Mouse (Mus musculus) MEL (cell line): ENCODE measurements around the gene Zfp217. TPM values are rescaled to one million over a fixed set of nuclear protein-coding genes. Genes with fewer than 3 reads are reported as not detected.

Experiments used
- DNase-seq: peaks from one replicate; pipeline ENCODE4 v3.0.0; 2011; ENCODE audit warnings: low read depth, low spot score
- H3K27ac ChIP-seq: 2 replicates; pipeline ENCODE4 v1.5.1; 2012; ENCODE audit warnings: low read depth, mild to moderate bottlenecking, control low read depth, low read length, moderate library complexity; ENCODE audit not compliant: control insufficient read depth
- H3K27me3 ChIP-seq, 2 experiments: fragments of 150-350 bp in 1 of 2; sonication (generic) in 1 of 2; 2 replicates each; pipeline ENCODE4 v1.6.1; 2012; ENCODE audit warnings: low read length in 2 of 2, mild to moderate bottlenecking in 2 of 2, improper control_type of control experiment in 1 of 2, moderate library complexity in 1 of 2; ENCODE audit not compliant: insufficient read depth in 2 of 2, control insufficient read depth in 1 of 2
- H3K36me3 ChIP-seq, 2 experiments: 2 replicates each; pipeline ENCODE4 v1.6.1; 2012 to 2014; ENCODE audit warnings: low read length in 2 of 2, improper control_type of control experiment in 1 of 2, inconsistent platforms in 1 of 2, mild to moderate bottlenecking in 1 of 2; ENCODE audit not compliant: insufficient read depth in 2 of 2, control insufficient read depth in 1 of 2
- H3K4me1 ChIP-seq, 2 experiments: fragments of 150-350 bp in 1 of 2; sonication (generic) in 1 of 2; 2 replicates each; pipeline ENCODE4 v1.6.1; 2012; ENCODE audit warnings: low read length in 2 of 2, improper control_type of control experiment in 1 of 2, mild to moderate bottlenecking in 1 of 2; ENCODE audit not compliant: insufficient read depth in 2 of 2, control insufficient read depth in 1 of 2
- H3K4me3 ChIP-seq, 2 experiments: fragments of 150-350 bp in 1 of 2; sonication (generic) in 1 of 2; 2 replicates each; pipeline ENCODE4 v1.5.1; 2012; ENCODE audit warnings: low read depth in 2 of 2, low read length in 2 of 2, mild to moderate bottlenecking in 2 of 2, moderate library complexity in 2 of 2, control low read depth in 1 of 2, improper control_type of control experiment in 1 of 2; ENCODE audit not compliant: control insufficient read depth in 1 of 2, insufficient read depth in 1 of 2
- H3K79me2 ChIP-seq: 2 replicates; pipeline ENCODE4 v1.6.1; 2012; ENCODE audit warnings: mild to moderate bottlenecking, low read length, moderate library complexity; ENCODE audit not compliant: control insufficient read depth, poor library complexity, insufficient read depth
- H3K9ac ChIP-seq: 2 replicates; pipeline ENCODE4 v1.6.1; 2012; ENCODE audit warnings: low read depth, mild to moderate bottlenecking, control low read depth, low read length, moderate library complexity; ENCODE audit not compliant: control insufficient read depth, poor library complexity, severe bottlenecking
- H3K9me3 ChIP-seq: fragments of 150-350 bp; sonication (generic); replicated peaks from 2 replicates; pipeline ENCODE4 v1.6.1; 2012; ENCODE audit warnings: mild to moderate bottlenecking, low read length, improper control_type of control experiment, moderate library complexity; ENCODE audit not compliant: insufficient read depth
- BHLHE40 ChIP-seq: IDR thresholded peaks from 2 replicates; pipeline ENCODE4 v1.6.1; 2012; ENCODE audit warnings: low read depth, mild to moderate bottlenecking, inconsistent platforms, low read length, improper control_type of control experiment, borderline replicate concordance
- CHD1 ChIP-seq: IDR thresholded peaks from 2 replicates; pipeline ENCODE4 v1.6.1; 2012; ENCODE audit warnings: low read depth, mild to moderate bottlenecking, inconsistent platforms, low read length, improper control_type of control experiment
- CHD2 ChIP-seq: IDR thresholded peaks from 2 replicates; pipeline ENCODE4 v1.6.1; 2011; ENCODE audit warnings: low read length, improper control_type of control experiment
- CTCF ChIP-seq, 3 experiments: IDR thresholded peaks in 2 of 3; conservative IDR thresholded peaks in 1 of 3; 2 replicates each; pipeline ENCODE4 v1.5.1; 2011 to 2012; ENCODE audit warnings: low read length in 3 of 3, low read depth in 2 of 3, mild to moderate bottlenecking in 2 of 3, improper control_type of control experiment in 1 of 3, inconsistent platforms in 1 of 3, mixed read lengths in 1 of 3, moderate library complexity in 1 of 3; ENCODE audit not compliant: control insufficient read depth in 1 of 3, insufficient read depth in 1 of 3, poor library complexity in 1 of 3, severe bottlenecking in 1 of 3
- E2F4 ChIP-seq: IDR thresholded peaks from 2 replicates; pipeline ENCODE4 v1.6.1; 2011; ENCODE audit warnings: low read depth, low read length, improper control_type of control experiment, borderline replicate concordance
- ELF1 ChIP-seq: IDR thresholded peaks from 2 replicates; pipeline ENCODE4 v1.6.1; 2014; ENCODE audit warnings: low read depth, mild to moderate bottlenecking, inconsistent platforms, low read length, improper control_type of control experiment, moderate library complexity
- EP300 ChIP-seq, 2 experiments: IDR thresholded peaks; 2 replicates each; pipeline ENCODE4 v1.6.1; 2011; ENCODE audit warnings: improper control_type of control experiment in 2 of 2, low read length in 2 of 2, low read depth in 1 of 2, mild to moderate bottlenecking in 1 of 2
- ETS1 ChIP-seq: IDR thresholded peaks from 2 replicates; pipeline ENCODE4 v1.6.1; 2012; ENCODE audit warnings: low read depth, mild to moderate bottlenecking, inconsistent platforms, low read length, improper control_type of control experiment, moderate library complexity
- GABPA ChIP-seq: IDR thresholded peaks from 2 replicates; pipeline ENCODE4 v1.6.1; 2012; ENCODE audit warnings: low read depth, mild to moderate bottlenecking, inconsistent platforms, low read length, improper control_type of control experiment, moderate library complexity
- GATA1 ChIP-seq: IDR thresholded peaks from 2 replicates; pipeline ENCODE4 v1.6.1; 2011; ENCODE audit warnings: low read depth, low read length, improper control_type of control experiment
- HCFC1 ChIP-seq: IDR thresholded peaks from 2 replicates; pipeline ENCODE4 v1.6.1; 2012; ENCODE audit warnings: low read depth, mild to moderate bottlenecking, inconsistent platforms, low read length, improper control_type of control experiment, moderate library complexity
- JUND ChIP-seq: IDR thresholded peaks from 2 replicates; pipeline ENCODE4 v1.6.1; 2011; ENCODE audit warnings: low read depth, mild to moderate bottlenecking, improper control_type of control experiment, low read length
- KAT2A ChIP-seq: conservative IDR thresholded peaks from 2 replicates; pipeline ENCODE4 v1.6.1; 2012; ENCODE audit warnings: low read depth, low read length, improper control_type of control experiment, inconsistent platforms
- MAFK ChIP-seq: IDR thresholded peaks from 2 replicates; pipeline ENCODE4 v1.6.1; 2011; ENCODE audit warnings: low read depth, mild to moderate bottlenecking, low read length, improper control_type of control experiment, borderline replicate concordance
- MAX ChIP-seq: IDR thresholded peaks from 2 replicates; pipeline ENCODE4 v1.6.1; 2011; ENCODE audit warnings: low read length, improper control_type of control experiment
- MEF2A ChIP-seq: IDR thresholded peaks from 2 replicates; pipeline ENCODE4 v1.6.1; 2014; ENCODE audit warnings: low read depth, mild to moderate bottlenecking, inconsistent platforms, low read length, improper control_type of control experiment; ENCODE audit not compliant: poor library complexity, insufficient replicate concordance, severe bottlenecking; ENCODE audit errors: extremely low read depth
- MXI1 ChIP-seq: IDR thresholded peaks from 2 replicates; pipeline ENCODE4 v1.6.1; 2011; ENCODE audit warnings: mild to moderate bottlenecking, low read depth, low read length, improper control_type of control experiment
- MYB ChIP-seq: IDR thresholded peaks from 2 replicates; pipeline ENCODE4 v1.6.1; 2011; ENCODE audit warnings: mild to moderate bottlenecking, low read depth, low read length, improper control_type of control experiment
- MYC ChIP-seq: IDR thresholded peaks from 2 replicates; pipeline ENCODE4 v1.6.1; 2011; ENCODE audit warnings: low read depth, mild to moderate bottlenecking, low read length, improper control_type of control experiment, moderate library complexity
- NELFE ChIP-seq: IDR thresholded peaks from 2 replicates; pipeline ENCODE4 v1.6.1; 2011; ENCODE audit warnings: low read depth, low read length, improper control_type of control experiment
- POLR2A ChIP-seq, 2 experiments: IDR thresholded peaks; 2 replicates each; pipeline ENCODE4 v1.6.1; 2011 to 2012; ENCODE audit warnings: low read length in 2 of 2, mild to moderate bottlenecking in 2 of 2, control low read depth in 1 of 2, improper control_type of control experiment in 1 of 2, low read depth in 1 of 2, moderate library complexity in 1 of 2; ENCODE audit not compliant: control insufficient read depth in 1 of 2, insufficient read depth in 1 of 2, poor library complexity in 1 of 2
- POLR2AphosphoS2 ChIP-seq: IDR thresholded peaks from 2 replicates; pipeline ENCODE4 v1.6.1; 2011; ENCODE audit warnings: low read length, improper control_type of control experiment
- POLR2AphosphoS5 ChIP-seq: IDR thresholded peaks from 2 replicates; pipeline ENCODE4 v1.6.1; 2012; ENCODE audit warnings: low read depth, borderline replicate concordance, mild to moderate bottlenecking, inconsistent platforms, low read length, moderate library complexity, mixed read lengths
- RAD21 ChIP-seq: IDR thresholded peaks from 2 replicates; pipeline ENCODE4 v1.6.1; 2011; ENCODE audit warnings: mild to moderate bottlenecking, low read depth, low read length, improper control_type of control experiment
- RCOR1 ChIP-seq: IDR thresholded peaks from 2 replicates; pipeline ENCODE4 v1.6.1; 2012; ENCODE audit warnings: low read depth, mild to moderate bottlenecking, inconsistent platforms, low read length, improper control_type of control experiment
- SIN3A ChIP-seq: IDR thresholded peaks from 2 replicates; pipeline ENCODE4 v1.6.1; 2012; ENCODE audit warnings: low read length, improper control_type of control experiment, inconsistent platforms
- SMC3 ChIP-seq: IDR thresholded peaks from 2 replicates; pipeline ENCODE4 v1.6.1; 2011; ENCODE audit warnings: low read depth, low read length, improper control_type of control experiment
- TAL1 ChIP-seq: IDR thresholded peaks from 2 replicates; pipeline ENCODE4 v1.6.1; 2012; ENCODE audit warnings: mild to moderate bottlenecking, inconsistent platforms, low read length, moderate library complexity, mixed read lengths
- TBP ChIP-seq: IDR thresholded peaks from 2 replicates; pipeline ENCODE4 v1.8.0; 2011; ENCODE audit warnings: low read depth, low read length, improper control_type of control experiment
- TCF12 ChIP-seq: IDR thresholded peaks from 2 replicates; pipeline ENCODE4 v1.6.1; 2014; ENCODE audit warnings: low read depth, mild to moderate bottlenecking, inconsistent platforms, low read length, improper control_type of control experiment, moderate library complexity
- USF1 ChIP-seq: IDR thresholded peaks from 2 replicates; pipeline ENCODE4 v1.6.1; 2014; ENCODE audit warnings: low read depth, mild to moderate bottlenecking, inconsistent platforms, low read length, improper control_type of control experiment, moderate library complexity
- USF2 ChIP-seq, 2 experiments: IDR thresholded peaks; 2 replicates each; pipeline ENCODE4 v1.6.1; 2011 to 2012; ENCODE audit warnings: improper control_type of control experiment in 2 of 2, low read length in 2 of 2, borderline replicate concordance in 1 of 2, inconsistent platforms in 1 of 2, low read depth in 1 of 2, mild to moderate bottlenecking in 1 of 2; ENCODE audit not compliant: insufficient read depth in 1 of 2
- ZC3H11A ChIP-seq: IDR thresholded peaks from 2 replicates; pipeline ENCODE4 v1.6.1; 2012; ENCODE audit warnings: low read depth, mild to moderate bottlenecking, inconsistent platforms, low read length, improper control_type of control experiment
- ZKSCAN1 ChIP-seq: IDR thresholded peaks from 2 replicates; pipeline ENCODE4 v1.6.1; 2012; ENCODE audit warnings: low read depth, mild to moderate bottlenecking, inconsistent platforms, low read length, improper control_type of control experiment, moderate library complexity
- ZNF384 ChIP-seq: IDR thresholded peaks from 2 replicates; pipeline ENCODE4 v1.6.1; 2012; ENCODE audit warnings: low read depth, mild to moderate bottlenecking, inconsistent platforms, low read length, improper control_type of control experiment
- polyA plus RNA-seq, 2 experiments: library from polyadenylated mRNA; stranded (reverse) in 1 of 2; unstranded in 1 of 2; fragments of >175 nt in 1 of 2; fragments of >200 nt in 1 of 2; gene quantifications; 2 replicates each; pipeline versions ENCODE4 v1.2.1 to v1.2.4; 2012; ENCODE audit warnings: low replicate concordance in 2 of 2, low read depth in 1 of 2; ENCODE audit not compliant: insufficient read length in 2 of 2, insufficient read depth in 1 of 2, missing spikeins in 1 of 2
- total RNA-seq: library from RNA; depleted of rRNA; stranded (reverse); fragments of 300-350 nt; gene quantifications from 2 replicates; pipeline ENCODE4 v1.2.3, GENCODE M21; 2012

Gene Zfp217
- total and polyA plus RNA-seq, 3 experiments = 21.7 to 34.9 (median 25.5) TPM

DNA sequence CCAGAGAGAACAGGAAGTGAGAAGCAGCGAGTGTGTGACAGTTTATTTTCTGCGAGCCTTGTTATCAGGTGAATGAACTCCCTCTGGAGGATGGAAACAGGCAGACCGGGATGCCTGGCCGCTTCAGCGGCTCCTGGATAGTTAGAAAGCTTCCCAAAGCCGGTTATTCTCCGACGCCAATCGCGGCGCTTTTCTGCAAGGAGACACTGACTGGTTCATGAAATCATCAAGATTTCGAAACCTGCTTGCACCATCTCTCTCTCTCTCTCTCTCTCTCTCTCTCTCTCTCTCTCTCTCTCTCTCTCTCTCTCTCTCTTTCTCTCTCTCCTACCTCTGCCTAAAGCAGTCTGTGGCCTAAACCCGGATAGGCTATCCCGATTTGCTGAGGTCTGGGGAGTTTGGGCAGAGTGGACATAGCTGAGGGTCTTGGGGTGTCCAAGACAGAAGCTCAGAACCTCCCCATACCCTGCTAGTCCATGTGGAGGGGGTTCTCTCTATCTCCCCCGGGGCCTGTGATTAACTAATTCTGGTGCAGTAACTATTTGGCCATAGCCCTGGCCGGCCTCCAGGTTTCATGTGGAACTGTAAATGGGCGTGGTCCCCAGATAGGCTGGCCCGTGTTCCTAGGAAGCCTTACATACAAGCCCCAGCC, 7.3 kb upstream of the Zfp217 start (continued):
- TF ChIP-seq ZNF384 (no peak), USF2 (IDR thresholded peaks at IDR 0.05; ENCODE audit: borderline replicate concordance in 1 of 2, insufficient read depth in 1 of 2, low read depth in 1 of 2, low read length in 2 of 2) (no peak), GATA1 (peak; percentile 74)
- TF ChIP-seq, all 39 proteins: peak for 19

DNA sequence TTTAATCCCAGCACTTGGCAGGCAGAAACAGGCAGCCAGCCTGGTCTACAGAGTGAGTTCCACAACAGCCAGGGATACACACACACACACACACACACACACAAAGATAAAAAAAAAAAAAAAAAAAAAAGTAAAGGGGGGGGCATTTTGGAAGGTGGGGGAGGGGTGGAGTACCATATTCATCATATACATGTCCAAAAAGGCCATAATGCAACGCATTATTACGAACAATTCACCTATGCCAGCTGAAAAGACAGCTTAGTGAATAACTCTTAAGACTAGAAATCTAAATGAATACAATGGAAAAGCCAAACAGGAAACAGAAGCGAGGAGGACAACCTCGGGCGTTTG, 6.8 kb upstream of the Zfp217 start:
- peak overlapping the region; percentile 63 to 64 for H3K4me3 ChIP-seq
- peaks cover 0 to 35% of the 10 kb centered on the region in 2 experiments; a peak in 2 of 4 replicates for H3K36me3 ChIP-seq
- H3K27me3 ChIP-seq = no peaks in the 10 kb centered on the region
- peak overlapping the region; percentile 86 for H3K9ac ChIP-seq
- H3K79me2 ChIP-seq = peaks cover 19% of the 10 kb centered on the region
- peaks cover 6 to 28% of the 10 kb centered on the region in 2 experiments for H3K4me1 ChIP-seq
- DNase-seq = no peak
- peak overlapping the region; percentile 92 for H3K27ac ChIP-seq
- no peaks in the 10 kb centered on the region for H3K9me3 ChIP-seq
- no peak for TF ChIP-seq TCF12
- TF ChIP-seq MEF2A = no peak
- no peak for TF ChIP-seq EP300 (IDR thresholded peaks at IDR 0.05; ENCODE audit: low read depth in 1 of 2, low read length in 2 of 2)
- TF ChIP-seq E2F4 = no peak
- TF ChIP-seq MAFK = no peak
- TF ChIP-seq KAT2A = no peak
- TF ChIP-seq HCFC1 = no peak; the same call in 1 of the 2 replicates
- TF ChIP-seq GATA1 = no peak
- TF ChIP-seq ETS1 = no peak
- TF ChIP-seq ZKSCAN1 = no peak
- no peak for TF ChIP-seq MYC
- peak; percentile 58 for TF ChIP-seq CHD2
- TF ChIP-seq RCOR1 = no peak; the same call in 1 of the 2 replicates
- TF ChIP-seq TBP = no peak
- TF ChIP-seq MXI1 = peak; percentile 37; the same call in 1 of the 2 replicates
- no peak; the same call in 1 of the 2 replicates for TF ChIP-seq TAL1
- TF ChIP-seq MYB = no peak
- peak; percentile 95 for TF ChIP-seq ZNF384
- no peak for TF ChIP-seq CTCF (IDR thresholded peaks at IDR 0.05 in 2 of 3, conservative IDR thresholded peaks at IDR 0.05 in 1 of 3; ENCODE audit: control insufficient read depth in 1 of 3, insufficient read depth in 1 of 3, low read depth in 2 of 3, low read length in 3 of 3, poor library complexity in 1 of 3, severe bottlenecking in 1 of 3)
- TF ChIP-seq USF1 = no peak
- TF ChIP-seq CHD1 = peak; percentile 84
- TF ChIP-seq GABPA = no peak
- TF ChIP-seq RAD21 = no peak
- TF ChIP-seq MAX = no peak
- no peak for TF ChIP-seq POLR2A (IDR thresholded peaks at IDR 0.05; ENCODE audit: control insufficient read depth in 1 of 2, insufficient read depth in 1 of 2, low read depth in 1 of 2, low read length in 2 of 2, poor library complexity in 1 of 2)
- TF ChIP-seq ZC3H11A = no peak
- TF ChIP-seq POLR2AphosphoS5 = no peak
- TF ChIP-seq JUND = no peak
- no peak for TF ChIP-seq NELFE
- no peak for TF ChIP-seq SMC3
- TF ChIP-seq BHLHE40 = no peak
- no peak for TF ChIP-seq POLR2AphosphoS2
- no peak for TF ChIP-seq ELF1
- TF ChIP-seq SIN3A = no peak
- TF ChIP-seq USF2 (IDR thresholded peaks at IDR 0.05; ENCODE audit: borderline replicate concordance in 1 of 2, insufficient read depth in 1 of 2, low read depth in 1 of 2, low read length in 2 of 2) = no peak
